ENCODE assay signal across 8 mouse cellular contexts in the genomic region with DNA sequence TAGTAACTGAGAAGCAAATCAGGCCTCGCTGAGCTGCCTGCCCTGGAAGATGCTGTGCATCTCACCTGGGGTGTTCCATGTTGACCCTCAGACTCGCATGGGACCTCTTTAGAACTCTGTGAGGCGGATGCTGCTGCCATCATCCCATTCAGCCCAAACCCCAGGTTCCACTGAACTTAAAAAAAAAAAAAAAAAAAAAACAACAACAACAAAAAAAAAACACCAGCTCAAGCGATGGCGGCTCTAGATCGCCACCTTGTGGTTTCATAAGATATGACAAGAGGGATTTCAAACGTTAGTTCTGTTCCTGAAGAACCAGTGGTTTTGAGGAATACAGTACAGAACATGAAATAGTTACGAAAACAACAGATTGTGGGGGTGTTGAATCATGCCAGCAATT. TPM values are rescaled to one million over a fixed set of nuclear protein-coding genes. Genes with fewer than 3 reads are reported as not detected.
DNase-seq lines count a peak whose midpoint lies in the region; ATAC-seq and TF ChIP-seq lines count a peak whose summit lies in the region.

No protein-coding gene starts in this region.

- peak; percentile 67 for TF ChIP-seq CTCF in G1E (IDR thresholded peaks at IDR 0.05; ENCODE audit: low read depth, low read length)
- TF ChIP-seq CTCF in liver, embryonic 14.5 days (IDR thresholded peaks at IDR 0.05; ENCODE audit: low read depth): peak; percentile 79

- peak; percentile 65 for DNase-seq in hindbrain, embryonic 11.5 days (ENCODE audit: low spot score)
- peak; percentile 77 for DNase-seq in 3T3-L1 (ENCODE audit: low read depth, low spot score)
- no peak for DNase-seq in G1E (ENCODE audit: low spot score)
- peak; percentile 27 for DNase-seq in embryo, embryonic 11.5 days (ENCODE audit: low read depth, low spot score)
- peak; percentile 38 to 56 (median 47) for DNase-seq in liver, embryonic 14.5 days (ENCODE audit: low read depth in 3 of 3, low spot score in 3 of 3)
- no peak for DNase-seq in ovary, adult 18-20 months (ENCODE audit: low spot score)

- no peak overlapping the region for H3K4me2 ChIP-seq in hindbrain, embryonic 11.5 days (replicated peaks; ENCODE audit: low read depth, low read length)
- no peak overlapping the region for H3K4me2 ChIP-seq in hindbrain, embryonic 13.5 days
- H3K4me2 ChIP-seq in liver, embryonic 14.5 days (ENCODE audit: low read depth): no peak overlapping the region

- H3K9ac ChIP-seq in hindbrain, embryonic 11.5 days (ENCODE audit: low read depth, low read length): no peak overlapping the region
- no peak overlapping the region for H3K9ac ChIP-seq in hindbrain, embryonic 13.5 days
- H3K9ac ChIP-seq in liver, embryonic 14.5 days (replicated peaks): no peak overlapping the region

- WGBS in hindbrain, embryonic 11.5 days: 29% methylated on average over 8 of the region's 8 CpGs
- WGBS in hindbrain, embryonic 13.5 days: 31% methylated on average over 8 of the region's 8 CpGs
- WGBS in liver, embryonic 14.5 days (ENCODE audit: insufficient replicate concordance): 18% methylated on average over 8 of the region's 8 CpGs

- no peak overlapping the region for H3K4me3 ChIP-seq in hindbrain, embryonic 11.5 days (ENCODE audit: low read depth, low read length)
- H3K4me3 ChIP-seq in hindbrain, embryonic 13.5 days: no peak overlapping the region
- H3K4me3 ChIP-seq in G1E (ENCODE audit: low read depth, low read length): no peak overlapping the region
- H3K4me3 ChIP-seq in liver, embryonic 14.5 days (ENCODE audit: insufficient read depth in 1 of 2, low read depth in 2 of 2, low read length in 2 of 2): no peak overlapping the region

- no peaks in the 10 kb centered on the region for H3K4me1 ChIP-seq in hindbrain, embryonic 11.5 days (replicated peaks; ENCODE audit: control insufficient read depth, insufficient read depth, low read length)
- H3K4me1 ChIP-seq in hindbrain, embryonic 13.5 days (replicated peaks): no peaks in the 10 kb centered on the region
- H3K4me1 ChIP-seq in G1E (ENCODE audit: insufficient read depth, low read depth, low read length): peaks cover 75% of the 10 kb centered on the region
- peaks cover 23 to 44% of the 10 kb centered on the region in 2 experiments for H3K4me1 ChIP-seq in liver, embryonic 14.5 days (replicated peaks; ENCODE audit: control insufficient read depth in 2 of 2, insufficient read depth in 2 of 2, low read length in 1 of 2)

- H3K36me3 ChIP-seq in hindbrain, embryonic 11.5 days (ENCODE audit: control insufficient read depth, insufficient read depth, low read length): no peaks in the 10 kb centered on the region
- no peaks in the 10 kb centered on the region for H3K36me3 ChIP-seq in hindbrain, embryonic 13.5 days
- no peaks in the 10 kb centered on the region for H3K36me3 ChIP-seq in G1E (replicated peaks)
- no peaks in the 10 kb centered on the region for H3K36me3 ChIP-seq in liver, embryonic 14.5 days (replicated peaks; ENCODE audit: control insufficient read depth, insufficient read depth, low read depth)

- no peaks in the 10 kb centered on the region for H3K9me3 ChIP-seq in hindbrain, embryonic 11.5 days (ENCODE audit: control insufficient read depth, low read length)
- H3K9me3 ChIP-seq in hindbrain, embryonic 13.5 days: no peaks in the 10 kb centered on the region
- H3K9me3 ChIP-seq in G1E (replicated peaks): 0 out of 2 replicates have a peak, but pooled peaks cover 2% of the 10 kb centered on the region
- no peaks in the 10 kb centered on the region for H3K9me3 ChIP-seq in liver, embryonic 14.5 days (ENCODE audit: control insufficient read depth, low read length)

- no peaks in the 10 kb centered on the region for H3K27me3 ChIP-seq in hindbrain, embryonic 11.5 days (ENCODE audit: control insufficient read depth, insufficient read depth, low read length)
- H3K27me3 ChIP-seq in hindbrain, embryonic 13.5 days: no peaks in the 10 kb centered on the region
- H3K27me3 ChIP-seq in G1E (ENCODE audit: insufficient read depth, low read length): no peaks in the 10 kb centered on the region
- no peaks in the 10 kb centered on the region for H3K27me3 ChIP-seq in liver, embryonic 14.5 days (ENCODE audit: control insufficient read depth, insufficient read depth, low read length)

- no peak overlapping the region for H3K27ac ChIP-seq in hindbrain, embryonic 11.5 days (ENCODE audit: low read depth, low read length)
- H3K27ac ChIP-seq in hindbrain, embryonic 13.5 days: no peak overlapping the region
- H3K27ac ChIP-seq in liver, embryonic 14.5 days: peak overlapping the region; percentile 5

- no peak for ATAC-seq in hindbrain, embryonic 11.5 days (ENCODE audit: low FRiP score)
- no peak for ATAC-seq in hindbrain, embryonic 13.5 days (ENCODE audit: low FRiP score)
- no peak for ATAC-seq in G1E (ENCODE audit: extremely low read depth, insufficient number of reproducible peaks, low FRiP score, poor library complexity, severe bottlenecking)
- no peak for ATAC-seq in liver, embryonic 14.5 days (ENCODE audit: insufficient read depth)
- ATAC-seq in activated CD4-positive, CD25-positive, alpha-beta regulatory T cell, adult 4 months: no peak

- no peak for TF ChIP-seq EP300 in liver, embryonic 14.5 days (IDR thresholded peaks at IDR 0.05; ENCODE audit: low read depth)

RNA-seq across cellular contexts. Expression of gene Ak7, which starts 22.2 kb away (rescaled TPM):
- 1.1 and 1.8 TPM in 2 replicates for polyA plus RNA-seq in hindbrain, embryonic 11.5 days (2014; fragmentation: Nextera tagmentation; extraction: Ambion mirVana)
- 2.2 and 2.8 TPM in 2 replicates for polyA plus RNA-seq in hindbrain, embryonic 13.5 days (2015; fragmentation: Nextera tagmentation; extraction: Ambion mirVana)
- total RNA-seq in G1E (2014; fragmentation: Nextera tagmentation): 1.4 and 3.7 TPM in 2 replicates
- total RNA-seq in G1E (2017): 0.23 and 0.44 TPM in 2 replicates
- polyA plus RNA-seq in G1E (2012): 0.18 and 0.19 TPM in 2 replicates
- polyA plus RNA-seq in liver, embryonic 14.5 days (2012; rRNA removed): 0.04 and 0.05 TPM in 2 replicates
- not detected in 2 replicates for polyA plus RNA-seq in liver, embryonic 14.5 days (2014; fragmentation: Nextera tagmentation; extraction: Ambion mirVana)
- polyA plus RNA-seq in activated CD4-positive, CD25-positive, alpha-beta regulatory T cell, adult 4 months (2017; shearing (Covaris generic)): under 1 TPM; 0.62 to 0.98 TPM

RNA-seq across cellular contexts. Expression of gene Atg2b, which starts 43.0 kb away (rescaled TPM):
- polyA plus RNA-seq in hindbrain, embryonic 11.5 days (2014; fragmentation: Nextera tagmentation; extraction: Ambion mirVana): 16.1 TPM in 2 replicates
- 12.8 and 13.1 TPM in 2 replicates for polyA plus RNA-seq in hindbrain, embryonic 13.5 days (2015; fragmentation: Nextera tagmentation; extraction: Ambion mirVana)
- total RNA-seq in G1E (2014; fragmentation: Nextera tagmentation): 128 and 135 TPM in 2 replicates
- 59.3 and 62.0 TPM in 2 replicates for total RNA-seq in G1E (2017)
- polyA plus RNA-seq in G1E (2012): 21.1 and 22.0 TPM in 2 replicates
- polyA plus RNA-seq in liver, embryonic 14.5 days (2012; rRNA removed): 9.6 and 13.3 TPM in 2 replicates
- polyA plus RNA-seq in liver, embryonic 14.5 days (2014; fragmentation: Nextera tagmentation; extraction: Ambion mirVana): 6.6 and 7.1 TPM in 2 replicates
- 10 to 100 TPM in 1 of 2 experiments, 1 to 10 TPM in 1; 8.9 to 12.8 TPM for polyA plus RNA-seq in activated CD4-positive, CD25-positive, alpha-beta regulatory T cell, adult 4 months (2017; shearing (Covaris generic))

RNA-seq across cellular contexts. Expression of gene Gskip, which starts 43.3 kb away (rescaled TPM):
- 38.3 and 41.6 TPM in 2 replicates for polyA plus RNA-seq in hindbrain, embryonic 11.5 days (2014; fragmentation: Nextera tagmentation; extraction: Ambion mirVana)
- 34.5 and 36.7 TPM in 2 replicates for polyA plus RNA-seq in hindbrain, embryonic 13.5 days (2015; fragmentation: Nextera tagmentation; extraction: Ambion mirVana)
- 34.6 and 37.2 TPM in 2 replicates for total RNA-seq in G1E (2014; fragmentation: Nextera tagmentation)
- 37.2 and 38.9 TPM in 2 replicates for total RNA-seq in G1E (2017)
- polyA plus RNA-seq in G1E (2012): 2.9 and 3.3 TPM in 2 replicates
- 4.2 and 5.1 TPM in 2 replicates for polyA plus RNA-seq in liver, embryonic 14.5 days (2012; rRNA removed)
- 12.0 and 13.7 TPM in 2 replicates for polyA plus RNA-seq in liver, embryonic 14.5 days (2014; fragmentation: Nextera tagmentation; extraction: Ambion mirVana)
- 10 to 100 TPM; 51.6 to 52.4 TPM for polyA plus RNA-seq in activated CD4-positive, CD25-positive, alpha-beta regulatory T cell, adult 4 months (2017; shearing (Covaris generic))

RNA-seq across cellular contexts. Expression of gene Papola, which starts 56.5 kb away (rescaled TPM):
- 251 and 257 TPM in 2 replicates for polyA plus RNA-seq in hindbrain, embryonic 11.5 days (2014; fragmentation: Nextera tagmentation; extraction: Ambion mirVana)
- polyA plus RNA-seq in hindbrain, embryonic 13.5 days (2015; fragmentation: Nextera tagmentation; extraction: Ambion mirVana): 193 and 196 TPM in 2 replicates
- total RNA-seq in G1E (2014; fragmentation: Nextera tagmentation): 625 and 650 TPM in 2 replicates
- total RNA-seq in G1E (2017): 232 and 258 TPM in 2 replicates
- polyA plus RNA-seq in G1E (2012): 661 and 673 TPM in 2 replicates
- 52.3 and 57.4 TPM in 2 replicates for polyA plus RNA-seq in liver, embryonic 14.5 days (2012; rRNA removed)
- polyA plus RNA-seq in liver, embryonic 14.5 days (2014; fragmentation: Nextera tagmentation; extraction: Ambion mirVana): 79.2 and 88.7 TPM in 2 replicates
- 100 to 1,000 TPM; 109 to 124 TPM for polyA plus RNA-seq in activated CD4-positive, CD25-positive, alpha-beta regulatory T cell, adult 4 months (2017; shearing (Covaris generic))

Comparison
In these comparisons a context has a peak if more than half of its experiments do, and no peak if none do; other contexts are left out.
1. DNase-seq: peak in hindbrain, embryonic 11.5 days (single experiment), 3T3-L1 (single experiment), embryo, embryonic 11.5 days (single experiment) and liver, embryonic 14.5 days (3 of 3); none in G1E (single experiment) and ovary, adult 18-20 months (single experiment).